Mouse (Mus musculus) urinary bladder, postnatal 4 days (tissue): ENCODE measurements around the gene Gm21913.
"Not testable (repeated sequence)": the region's sequence is repeated elsewhere in the genome, so short reads cannot be mapped to it uniquely, and the experiment has no call there.

Experiments used
- DNase-seq, 2 experiments: peaks; one replicate each; pipeline ENCODE4 v3.0.0; 2021 to 2022; ENCODE audit warnings: low spot score in 2 of 2

The Gm21913 gene

DNA sequence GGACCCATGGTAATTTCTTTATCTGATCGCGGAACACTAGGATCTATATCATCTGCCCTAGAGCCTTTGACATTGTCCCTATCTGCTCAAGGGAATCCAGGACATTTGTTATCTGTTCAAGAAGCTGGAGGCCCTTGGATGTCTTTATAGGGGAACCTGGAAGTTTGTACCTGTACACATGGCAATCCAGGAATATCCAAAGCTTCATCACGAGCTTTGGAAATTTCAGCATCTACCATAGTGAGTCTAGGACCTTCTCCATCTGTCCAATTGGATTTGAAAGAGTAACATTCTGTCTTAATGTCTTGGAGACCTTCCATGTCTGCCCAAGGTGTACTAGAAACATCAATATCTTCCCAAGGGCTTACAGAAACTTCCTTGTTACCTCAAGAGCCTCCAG, at the start of gene Gm21913:
Gene Gm21913, plus strand, starts transcription at position 301 of the 400 bp plus-strand sequence.
- not testable (repeated sequence) for DNase-seq
